Mouse (Mus musculus) urinary bladder, adult 18-20 months (tissue): Measurements from ENCODE around the gene Fut2.

Source experiments
- DNase-seq, 2 experiments: peaks; one replicate each; pipeline ENCODE4 v3.0.0; 2022; ENCODE audit warnings: low spot score in 2 of 2, mixed read lengths in 2 of 2

Gene Fut2

DNA sequence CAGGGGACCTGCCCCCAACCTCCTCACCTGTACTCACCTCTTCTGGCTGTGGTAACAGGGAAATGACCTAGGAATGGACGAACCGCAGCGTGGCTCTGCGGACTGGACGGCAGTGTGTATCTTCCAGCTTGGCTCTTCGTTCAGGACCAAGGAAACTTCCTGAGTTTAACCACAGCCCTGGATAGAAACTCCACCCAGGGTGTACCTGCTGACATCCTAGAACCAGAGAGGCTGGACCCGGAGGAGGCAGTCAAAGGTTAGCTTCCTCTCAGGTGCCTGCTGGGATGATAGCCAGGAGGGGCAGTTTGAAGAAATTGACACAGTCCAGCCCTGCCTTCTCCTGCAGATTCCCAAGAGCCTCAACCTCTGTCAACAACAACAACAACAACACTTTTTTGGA, at the start of gene Fut2:
TSS of gene Fut2 (minus strand) at position 234 of the 400 bp plus-strand sequence.
- no peak for DNase-seq

DNA sequence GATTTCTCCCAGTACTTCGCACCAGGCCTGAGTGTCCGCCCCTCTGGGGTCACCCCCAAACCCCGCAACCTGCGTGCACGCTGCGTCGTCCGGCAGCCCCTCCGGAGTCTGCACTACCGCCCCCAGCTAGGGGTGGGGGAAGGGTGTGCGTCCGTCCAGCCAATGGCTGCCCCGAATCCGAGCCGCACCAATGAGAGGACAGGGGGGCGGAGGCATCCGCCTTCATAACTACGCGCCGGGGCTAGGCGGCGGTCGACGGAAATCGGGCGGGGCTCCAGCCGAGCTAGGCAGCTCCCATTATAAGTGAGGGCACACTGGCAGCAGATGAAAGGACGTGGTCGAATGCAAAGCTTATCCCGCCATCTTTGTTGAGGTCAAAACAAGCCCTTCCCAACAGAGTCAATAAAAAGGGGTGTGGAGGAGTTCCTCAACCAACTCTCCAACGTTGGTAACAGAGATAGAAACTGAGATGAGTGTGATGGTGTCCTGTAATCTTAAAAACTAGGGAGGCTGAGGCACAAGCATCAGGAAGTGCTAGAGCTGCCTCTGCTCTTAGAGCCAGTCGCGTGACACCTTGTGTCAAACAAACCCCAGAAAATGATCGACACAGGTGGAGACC, 49.0 kb upstream of the Fut2 start, which contains the start of gene Rpl18:
TSS of gene Rpl18 (plus strand) at position 368 of the 619 bp plus-strand sequence.
- peak; percentile 88 to 97 for DNase-seq

DNA sequence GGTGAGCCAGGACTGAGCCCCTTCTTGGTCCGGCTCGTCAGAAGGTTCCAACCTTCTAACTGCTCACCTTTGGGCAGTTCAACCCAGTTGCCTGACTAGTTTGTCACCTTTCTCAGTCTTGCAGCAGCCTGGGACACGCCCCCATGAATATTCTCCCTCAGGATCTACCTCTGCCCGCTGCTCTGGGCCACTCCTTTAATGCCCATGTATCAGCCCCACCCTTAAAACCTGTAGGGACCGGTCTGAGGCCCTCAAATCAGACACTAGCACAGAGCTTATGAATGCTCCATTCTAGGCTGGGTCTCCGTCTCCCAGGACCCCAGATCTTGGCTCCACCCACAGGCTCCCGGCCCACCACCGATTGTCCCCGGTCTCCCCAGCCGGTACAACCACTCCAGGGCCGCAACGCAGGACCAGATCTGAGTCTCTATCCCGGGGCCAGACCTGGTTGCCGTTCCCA, 48.5 kb upstream of the Fut2 start:
- peak in 1 of 2 experiments; percentile 70 for DNase-seq

DNA sequence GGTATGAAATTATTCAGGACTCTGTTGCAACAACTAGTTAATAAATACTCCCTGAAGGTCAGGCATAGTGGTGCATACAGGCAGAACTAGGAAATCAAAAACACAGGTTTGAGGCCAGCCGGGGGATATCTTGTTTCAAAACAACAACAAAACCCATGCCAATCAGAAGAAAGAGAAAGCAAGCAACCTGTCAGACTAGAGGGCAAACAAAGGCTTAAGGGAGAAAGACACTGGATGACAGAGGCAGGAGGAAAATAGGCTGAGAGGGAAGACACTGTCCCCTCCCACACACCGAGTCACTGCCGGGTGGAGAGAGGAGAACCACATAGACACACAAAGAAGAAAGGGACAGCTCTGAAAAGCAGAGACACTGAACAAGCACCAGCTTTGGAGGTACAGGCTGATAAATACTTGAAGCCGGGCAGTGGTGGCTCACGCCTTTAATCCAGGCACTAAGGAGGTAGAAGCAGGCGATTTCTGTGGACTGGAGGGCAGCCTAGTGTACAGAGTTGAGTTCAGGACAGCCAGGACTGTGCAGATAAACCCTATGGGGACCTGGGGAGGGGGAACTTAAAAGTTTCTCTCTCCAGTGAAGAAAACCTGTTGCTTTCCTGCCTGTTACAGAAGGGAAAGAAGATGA, 47.8 kb upstream of the Fut2 start:
- DNase-seq: no peak

DNA sequence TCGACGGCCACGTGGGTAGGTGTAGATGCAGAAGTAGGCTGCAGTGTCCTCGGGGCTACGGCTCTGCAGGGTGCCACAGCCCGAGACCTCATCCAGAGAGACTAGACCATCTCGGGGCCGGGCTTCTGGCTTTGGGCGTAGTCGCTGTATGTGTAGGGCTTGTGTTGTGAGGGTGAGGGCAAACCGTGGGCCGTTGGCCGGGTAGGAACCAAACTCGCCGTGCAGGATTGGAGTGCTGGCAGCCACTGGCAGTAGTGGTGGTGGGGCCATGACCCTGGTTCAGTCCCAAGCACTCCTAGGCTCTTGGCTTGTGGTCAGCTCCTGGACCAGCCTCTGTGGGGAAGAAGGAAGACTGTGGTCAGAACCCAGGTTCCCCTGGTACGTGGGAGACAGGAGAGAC, 47.2 kb upstream of the Fut2 start:
- DNase-seq: no peak

DNA sequence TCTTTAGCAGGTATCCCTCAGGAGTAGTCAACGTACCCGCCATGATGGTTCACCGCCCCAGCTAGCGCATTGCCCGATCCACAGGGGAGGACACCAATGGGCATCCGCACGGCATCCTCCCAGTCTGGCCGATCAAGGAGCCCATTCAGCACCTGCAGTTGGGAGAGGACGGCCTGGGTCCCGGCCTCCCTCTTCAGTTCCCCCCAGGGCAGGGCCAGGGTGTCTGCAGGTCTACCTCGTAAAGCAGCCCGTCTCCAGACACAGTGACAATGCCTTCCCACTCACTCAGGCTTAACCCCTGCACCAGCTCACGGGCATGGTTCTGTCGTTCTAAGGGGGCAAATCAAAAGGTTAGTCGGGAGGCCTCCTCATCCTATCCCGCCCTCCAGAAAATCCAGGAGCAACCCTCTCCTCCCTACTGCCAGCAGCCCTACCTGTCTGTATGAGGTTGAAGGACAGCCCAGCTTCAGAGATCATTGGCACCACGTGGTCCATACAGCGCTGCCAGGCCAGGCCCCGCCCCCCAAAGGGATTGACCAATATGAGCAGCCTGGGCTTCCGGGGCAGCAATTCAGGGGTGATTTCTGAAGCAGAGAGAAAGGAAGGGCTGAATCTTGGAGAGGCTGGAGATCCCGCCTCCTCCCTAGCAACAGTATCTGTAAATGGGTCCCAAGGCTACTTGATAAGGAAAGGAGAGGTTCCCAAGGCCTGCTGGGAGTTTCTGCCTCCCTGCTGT, 46.0 kb upstream of the Fut2 start:
- no peak for DNase-seq

DNA sequence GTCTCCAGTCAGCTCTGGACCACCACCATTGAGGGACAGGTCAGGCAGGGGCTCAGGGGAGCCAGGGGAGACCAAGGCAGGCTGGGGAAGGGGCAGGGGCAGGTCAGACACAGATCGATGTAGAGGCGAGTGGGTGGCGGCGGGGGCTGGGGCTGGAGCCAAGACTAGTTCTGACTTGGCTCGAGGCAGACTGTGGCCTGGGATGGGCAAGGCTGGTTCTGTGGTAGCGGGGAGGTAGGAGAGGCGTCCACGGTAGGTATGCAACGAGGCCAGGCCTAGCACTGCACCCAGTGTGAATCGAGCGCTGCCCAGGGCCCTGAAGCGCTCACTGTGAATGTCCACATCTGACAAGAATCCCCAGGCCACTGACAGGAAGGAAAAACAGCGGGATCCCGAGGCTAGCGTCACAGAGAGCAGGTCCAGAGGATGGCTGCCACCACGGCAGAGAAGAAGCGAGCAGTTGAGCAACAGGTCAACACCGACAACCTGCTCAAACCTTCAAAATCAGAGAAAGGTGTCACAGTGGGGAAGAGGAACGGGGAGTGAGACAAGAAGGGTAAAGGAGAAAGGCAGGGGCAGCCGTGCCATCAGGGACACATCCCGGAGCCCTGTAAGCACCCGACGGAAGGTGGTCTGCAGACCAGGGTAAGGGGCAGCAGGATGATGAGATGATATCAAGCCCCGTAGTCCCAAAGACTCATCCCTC, 45.3 kb upstream of the Fut2 start:
- DNase-seq: no peak

DNA sequence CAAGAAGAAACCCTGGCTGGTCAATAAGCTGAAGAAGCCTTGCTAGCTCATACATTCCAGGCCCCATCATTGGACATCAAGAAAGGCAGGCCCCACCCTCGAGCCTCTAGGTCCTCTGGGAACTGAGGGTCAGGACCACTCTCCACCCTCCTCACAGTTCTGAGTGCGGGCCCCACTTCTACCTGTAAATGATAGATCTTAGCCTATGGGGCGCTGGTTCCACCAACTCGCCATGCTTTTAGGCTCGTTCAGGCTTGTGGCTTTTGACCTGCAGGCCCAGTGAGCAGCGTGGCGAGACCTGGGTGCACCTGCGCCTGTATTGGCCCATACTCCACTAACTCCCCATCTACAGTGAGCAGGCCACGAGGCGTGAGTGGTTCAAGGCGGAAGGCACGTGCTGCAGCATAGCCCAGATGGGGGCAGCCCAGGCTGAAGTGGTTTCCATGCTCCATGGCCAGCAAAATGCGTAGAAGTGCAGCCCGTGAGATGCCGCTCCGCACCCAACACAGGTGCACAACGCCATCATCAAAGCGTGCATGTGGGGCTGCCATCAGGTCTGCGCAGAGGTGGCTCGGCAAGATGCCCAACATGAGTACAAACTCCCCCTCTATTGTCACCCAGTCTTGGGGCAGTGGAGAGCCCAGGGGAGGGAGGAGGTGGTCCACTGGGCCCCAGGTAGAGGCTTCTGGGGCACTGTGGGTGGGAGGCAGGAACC, 44.4 kb upstream of the Fut2 start:
- no peak for DNase-seq

DNA sequence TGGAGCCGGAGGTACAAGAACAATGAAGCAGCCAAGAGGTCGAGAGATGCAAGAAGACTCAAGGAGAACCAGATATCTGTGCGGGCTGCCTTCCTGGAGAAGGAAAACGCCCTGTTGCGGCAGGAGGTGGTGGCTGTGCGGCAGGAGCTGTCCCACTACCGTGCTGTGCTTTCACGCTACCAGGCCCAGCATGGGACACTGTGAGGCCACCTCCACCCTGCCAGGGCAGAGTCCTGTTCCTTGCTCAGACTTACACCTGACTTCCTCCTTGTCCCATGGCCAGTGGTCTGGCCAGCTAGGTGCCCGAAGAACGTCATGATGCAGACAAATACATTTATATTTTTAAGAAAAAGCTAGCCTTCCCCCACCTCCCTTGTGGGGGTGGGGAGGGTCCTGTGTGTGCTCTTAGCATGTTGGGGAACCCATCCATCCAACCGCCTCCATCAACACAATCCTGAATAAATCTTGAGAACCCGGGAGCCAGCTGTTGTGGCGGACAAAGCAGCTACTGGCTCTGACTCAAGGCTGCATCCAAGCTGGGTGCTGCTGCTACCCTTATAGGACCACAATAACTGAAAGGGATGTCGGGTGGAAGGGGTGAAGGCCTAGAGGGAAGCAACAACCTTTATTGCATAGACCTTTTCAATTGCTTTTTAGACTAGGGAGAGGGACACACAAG, 43.6 kb upstream of the Fut2 start:
- no peak for DNase-seq

DNA sequence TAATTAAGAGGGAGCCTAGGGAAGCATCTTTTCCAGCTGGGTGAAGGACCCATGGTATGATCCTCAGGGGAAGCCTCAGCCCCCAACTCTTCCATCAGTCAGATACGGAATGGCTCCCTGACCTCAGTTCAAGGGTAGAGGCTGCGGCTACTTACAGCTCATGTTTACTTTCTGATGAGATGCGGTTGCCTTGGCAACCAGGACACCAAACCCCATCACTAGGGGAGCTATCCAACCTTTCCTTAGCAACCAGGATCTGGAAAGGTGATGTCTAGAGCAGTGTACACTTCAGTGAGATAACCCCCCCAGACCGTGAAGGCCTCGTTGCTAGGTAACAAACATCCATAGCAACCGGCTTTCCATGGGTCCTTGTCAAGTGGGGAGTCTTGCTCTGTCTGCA, 42.8 kb upstream of the Fut2 start:
- DNase-seq: no peak

DNA sequence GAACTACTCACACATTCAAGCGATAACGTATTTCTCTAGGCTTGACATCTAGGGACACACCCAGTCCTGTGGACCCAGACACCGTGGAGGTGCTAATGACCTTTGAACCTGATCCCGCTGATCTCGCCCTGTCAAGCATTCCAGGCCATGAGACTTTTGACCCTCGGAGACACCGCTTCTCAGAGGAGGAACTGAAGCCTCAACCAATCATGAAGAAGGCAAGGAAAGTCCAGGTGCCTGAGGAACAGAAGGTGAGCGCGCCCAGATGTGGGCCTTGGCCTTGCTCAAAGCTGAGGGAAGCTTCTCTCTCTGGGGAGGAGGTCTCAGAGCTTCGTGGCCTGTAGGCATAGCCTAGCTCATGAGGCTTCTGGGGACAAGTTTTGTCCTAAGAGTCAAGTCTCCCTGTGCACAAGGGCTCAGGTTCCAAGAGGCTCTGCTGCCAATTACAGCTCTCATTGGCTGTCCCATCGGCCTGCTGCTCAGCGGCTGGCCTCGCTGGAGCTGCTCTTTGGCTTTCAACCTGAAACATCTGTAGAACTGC, 42.1 kb upstream of the Fut2 start:
- DNase-seq: no peak

DNA sequence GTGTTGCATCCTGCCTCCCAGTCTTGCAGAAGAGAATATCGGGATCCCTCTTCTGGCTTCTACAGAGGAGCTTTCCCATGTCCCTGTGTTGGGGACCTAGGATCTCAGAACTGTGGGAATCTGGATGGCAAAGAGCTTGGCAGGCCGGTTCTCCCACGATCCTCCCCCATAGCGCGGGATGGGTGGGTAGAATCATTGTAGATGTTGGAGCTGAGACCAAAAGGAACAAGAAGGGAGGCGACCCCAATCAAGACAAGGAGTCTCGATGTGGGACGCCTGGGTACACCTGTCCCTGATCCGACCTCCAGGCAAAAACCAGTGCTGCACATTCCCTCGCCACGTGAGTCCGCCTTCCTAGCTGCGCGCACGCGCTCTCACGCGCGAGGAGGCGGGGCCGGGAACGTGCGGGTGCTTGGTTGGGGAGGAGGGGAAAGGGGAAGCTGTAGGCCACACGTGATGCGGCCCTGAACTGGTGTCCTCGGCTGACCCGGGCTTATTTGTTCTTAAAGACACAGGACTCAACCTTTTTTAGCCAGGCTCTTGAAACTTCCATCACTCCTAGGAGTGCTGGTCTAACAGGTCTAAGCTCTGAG, 41.3 kb upstream of the Fut2 start:
- peak; percentile 95 to 98 for DNase-seq

DNA sequence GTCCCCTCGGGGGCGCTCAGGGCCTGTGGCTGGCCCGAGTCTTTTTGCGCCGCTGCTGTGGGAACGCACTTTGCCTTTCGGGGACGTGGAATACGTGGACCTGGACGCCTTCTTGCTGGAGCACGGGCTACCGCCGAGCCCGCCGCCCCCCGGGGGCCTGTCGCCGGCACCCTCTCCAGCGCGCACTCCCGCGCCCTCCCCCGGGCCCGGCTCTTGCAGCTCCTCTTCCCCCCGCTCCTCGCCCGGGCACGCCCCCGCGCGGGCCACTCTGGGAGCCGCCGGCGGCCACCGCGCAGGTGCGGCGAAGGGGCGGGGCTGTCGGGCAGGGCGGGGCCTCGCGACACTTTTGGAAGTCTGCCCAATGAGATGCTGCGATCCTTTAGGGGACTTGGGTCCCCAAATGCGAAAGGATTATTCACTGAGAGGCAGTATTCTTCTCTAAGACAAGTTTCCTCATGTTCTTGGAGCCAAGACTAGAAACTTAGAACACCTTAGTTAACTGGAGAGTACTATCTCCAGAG, 40.6 kb upstream of the Fut2 start:
- peak; percentile 85 to 86 for DNase-seq

DNA sequence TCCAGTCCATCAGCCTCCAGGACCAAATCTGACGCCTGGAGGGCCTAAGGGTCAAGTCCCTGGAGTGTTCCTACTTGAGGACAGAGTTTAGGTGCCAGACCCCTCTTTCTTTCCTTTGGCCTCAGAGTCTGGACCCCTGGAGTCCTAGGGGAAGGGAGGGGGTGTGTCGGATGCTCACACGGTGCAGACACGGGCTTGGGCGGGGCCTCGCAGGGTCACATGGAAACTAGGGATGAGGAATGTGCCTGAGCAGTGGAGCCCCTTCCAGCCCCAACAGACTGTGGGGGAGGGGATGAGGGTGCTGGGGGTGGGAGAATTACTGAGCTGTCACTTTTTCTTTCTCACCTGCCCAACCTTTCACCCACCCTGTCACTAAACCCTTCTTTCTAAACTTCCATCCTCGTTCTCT, 39.7 kb upstream of the Fut2 start:
- peak; percentile 76 to 85 for DNase-seq

DNA sequence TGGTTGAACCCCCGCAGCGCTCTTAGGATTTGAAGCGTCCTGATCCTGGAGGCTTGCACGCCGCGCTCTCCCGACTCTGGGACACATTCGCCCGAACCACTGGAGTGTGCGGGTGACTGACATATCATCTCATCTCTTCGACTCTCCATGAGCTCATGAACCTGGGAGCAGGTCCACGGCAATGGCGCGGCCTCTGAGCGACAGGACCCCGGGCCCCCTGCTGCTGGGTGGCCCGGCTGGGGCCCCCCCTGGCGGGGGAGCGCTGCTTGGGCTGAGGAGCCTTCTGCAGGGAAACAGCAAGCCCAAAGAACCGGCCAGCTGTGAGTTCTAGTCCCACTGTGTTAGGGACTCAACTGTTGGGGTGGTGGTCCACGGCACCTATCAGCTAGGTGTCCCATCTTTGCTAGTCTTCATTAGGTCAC, 39.3 kb upstream of the Fut2 start:
- DNase-seq: no peak

DNA sequence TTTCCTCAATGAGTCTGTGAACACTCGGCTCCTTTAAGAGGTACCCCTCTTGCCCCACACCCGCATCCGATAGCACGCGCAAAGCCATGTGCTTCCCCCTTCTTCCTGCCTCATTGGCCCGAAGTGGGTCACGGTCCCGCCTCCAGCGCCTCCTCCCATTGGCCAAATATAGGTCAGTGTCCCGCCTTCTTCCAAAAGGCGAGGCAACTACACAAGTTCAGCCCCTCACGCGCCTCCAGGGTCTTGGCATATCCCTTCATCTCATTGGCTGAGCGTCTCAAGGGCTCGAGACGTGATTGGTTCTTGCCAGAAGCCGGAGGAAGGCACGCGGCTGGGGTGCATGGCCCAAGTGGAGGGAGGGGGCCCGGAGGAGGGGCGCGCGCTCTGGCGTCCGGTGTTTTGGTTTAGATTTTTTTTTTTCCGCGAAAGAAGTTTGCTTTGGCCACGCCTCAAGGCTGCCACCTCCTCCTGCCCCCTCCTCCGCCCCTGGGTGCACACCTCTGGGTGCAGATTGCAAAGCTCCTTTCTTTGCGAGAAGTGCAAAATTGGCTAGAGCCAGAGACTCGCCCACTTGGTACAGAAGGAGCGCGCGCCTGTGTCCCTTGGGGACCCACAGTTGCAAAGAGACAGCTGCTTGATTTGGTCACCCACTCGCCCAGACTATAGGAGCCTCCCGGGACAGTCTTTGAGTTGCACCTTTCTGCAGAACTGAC, 38.7 kb upstream of the Fut2 start, which contains the start of gene Dbp:
TSS of gene Dbp (plus strand) at position 359 of the 713 bp plus-strand sequence.
- DNase-seq: peak; percentile 95 to 99

DNA sequence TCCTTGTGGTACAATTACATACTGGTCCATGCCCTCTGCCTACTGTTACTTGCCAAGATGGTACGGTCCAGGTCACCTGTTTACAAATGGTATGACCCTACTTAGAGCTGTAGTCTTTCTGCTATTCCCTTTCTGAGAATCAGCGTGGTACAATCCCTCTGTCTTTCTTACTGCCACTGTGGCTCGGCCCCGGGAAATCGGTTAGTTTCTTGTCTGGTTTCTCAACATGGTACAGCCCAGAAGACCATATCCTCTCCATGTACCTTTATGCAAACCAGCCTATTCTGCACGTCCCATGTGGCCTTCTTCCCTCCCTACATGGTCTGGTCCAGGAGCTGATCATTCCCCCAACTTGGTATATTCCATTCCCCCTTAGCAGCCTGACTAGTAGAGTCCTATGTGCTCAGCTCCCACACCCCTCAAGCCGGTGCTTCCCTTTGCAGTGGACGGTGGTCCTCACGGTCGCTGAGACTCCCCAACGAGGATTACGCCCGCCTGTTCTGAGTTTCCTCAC, 37.9 kb upstream of the Fut2 start:
- DNase-seq: peak in 1 of 2 experiments; percentile 60

DNA sequence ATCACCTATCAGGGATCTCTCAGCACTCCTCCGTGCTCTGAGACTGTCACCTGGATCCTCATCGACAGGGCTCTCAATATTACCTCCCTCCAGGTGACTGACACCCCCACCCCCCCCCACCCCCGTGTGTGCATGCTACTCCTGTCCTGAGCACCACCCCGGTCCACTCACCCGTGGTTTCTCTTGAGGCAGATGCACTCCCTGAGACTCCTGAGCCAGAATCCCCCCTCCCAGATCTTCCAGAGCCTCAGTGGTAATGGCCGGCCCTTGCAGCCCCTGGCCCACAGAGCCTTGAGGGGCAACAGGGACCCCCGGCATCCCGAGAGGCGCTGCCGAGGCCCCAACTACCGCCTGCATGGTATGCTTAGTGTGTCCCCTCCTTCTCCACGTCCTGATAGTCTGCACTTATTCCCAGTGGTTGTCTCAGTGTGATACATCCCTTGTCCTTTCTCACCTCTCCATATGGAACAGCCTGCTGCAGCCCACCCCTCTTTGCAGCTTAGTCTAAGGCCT, 37.4 kb upstream of the Fut2 start:
- no peak for DNase-seq
